Mouse (Mus musculus) fibroblast of lung, adult 2 months (primary cell): Measurements from ENCODE around the gene Eif2b2.

Experiments
- DNase-seq: peaks from one replicate; pipeline ENCODE4 v3.0.0-alpha.2; 2011; ENCODE audit warnings: low read depth

Gene Eif2b2

DNA sequence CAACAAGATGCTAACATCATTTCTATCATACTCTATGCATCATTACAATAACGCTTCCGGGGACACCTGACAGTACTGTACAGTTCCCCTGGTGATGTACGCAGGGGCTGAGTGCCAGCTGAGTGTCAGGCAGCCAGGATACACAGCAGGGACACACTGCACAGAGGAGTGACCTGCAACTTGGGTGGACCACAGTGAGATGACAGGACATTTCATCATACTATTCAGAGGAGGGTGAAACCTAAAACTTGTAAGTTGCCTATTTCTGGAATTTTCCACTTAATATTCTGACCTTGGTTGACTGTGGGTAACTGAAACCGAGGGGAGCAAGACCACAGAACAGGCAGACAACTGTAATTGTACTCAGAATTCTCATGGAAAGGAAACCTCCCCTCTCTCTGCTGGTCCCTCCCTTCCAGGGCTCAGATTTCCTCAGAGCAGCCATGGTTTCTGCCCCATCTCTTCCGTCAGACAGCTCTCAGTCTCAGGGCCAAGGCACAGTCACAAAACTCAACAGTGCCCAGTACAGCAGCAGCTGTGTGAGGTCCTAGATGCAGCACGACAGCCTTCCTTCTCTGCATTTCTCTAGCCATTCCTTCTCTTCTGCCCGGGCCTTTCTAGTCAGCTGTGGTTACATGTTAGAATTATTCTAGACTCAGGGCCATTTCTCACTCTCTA, 36.9 kb downstream of the Eif2b2 start:
- no peak for DNase-seq

DNA sequence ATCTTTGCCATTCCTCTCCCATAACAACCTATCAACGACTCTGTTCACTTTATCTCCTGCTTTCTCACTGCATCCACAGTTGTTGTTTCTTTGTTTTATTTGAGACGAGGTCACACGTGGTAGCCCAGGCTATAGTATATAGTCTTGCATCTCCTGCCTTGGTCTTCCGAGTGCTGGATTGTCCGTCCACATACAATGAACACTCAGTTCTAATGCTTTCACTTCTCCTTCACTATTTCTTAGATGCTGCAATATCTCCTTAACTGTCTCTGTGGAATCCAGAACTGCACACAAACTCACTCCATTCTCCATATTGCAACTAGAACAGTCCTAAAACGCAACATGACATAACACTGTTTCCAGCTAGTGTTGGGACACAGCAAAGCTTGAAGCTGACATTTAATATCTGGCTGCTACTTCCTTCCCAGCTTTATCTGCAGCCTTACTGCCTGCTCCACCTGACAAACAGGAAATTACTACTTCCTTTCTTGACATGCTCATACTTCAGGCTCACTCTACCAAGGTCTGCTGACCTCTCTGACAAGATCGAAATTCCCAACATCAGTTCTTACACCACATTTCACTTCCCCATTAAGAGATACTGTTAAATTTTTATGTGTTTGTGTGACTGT, 37.8 kb downstream of the Eif2b2 start:
- no peak for DNase-seq

DNA sequence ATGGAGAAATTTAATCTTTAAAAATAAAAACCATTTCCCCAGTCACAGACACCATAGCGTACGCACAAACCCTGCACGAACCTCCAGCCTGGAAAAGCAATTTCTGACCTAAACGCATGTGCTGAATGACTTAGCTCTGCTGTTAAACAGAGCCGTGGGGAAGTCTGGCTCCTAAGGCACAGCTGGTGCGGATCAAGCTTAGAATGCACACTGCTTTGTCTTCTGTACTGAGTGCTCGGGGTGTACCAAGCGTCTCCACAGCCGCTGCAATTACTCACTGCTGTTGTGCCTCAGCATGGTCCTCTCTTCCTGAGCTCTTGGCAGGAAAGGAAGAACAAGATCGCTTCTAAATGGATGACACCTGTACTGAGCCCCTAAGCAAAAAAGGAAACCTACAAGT, 43.2 kb downstream of the Eif2b2 start:
- DNase-seq, result no peak

- no peak for DNase-seq
Measured at GRCm38 (mm10) chr12:85263190-85263589, 43.9 kb downstream of the Eif2b2 start.

- DNase-seq, result no peak
Measured at GRCm38 (mm10) chr12:85264531-85264930, 45.2 kb downstream of the Eif2b2 start.

DNA sequence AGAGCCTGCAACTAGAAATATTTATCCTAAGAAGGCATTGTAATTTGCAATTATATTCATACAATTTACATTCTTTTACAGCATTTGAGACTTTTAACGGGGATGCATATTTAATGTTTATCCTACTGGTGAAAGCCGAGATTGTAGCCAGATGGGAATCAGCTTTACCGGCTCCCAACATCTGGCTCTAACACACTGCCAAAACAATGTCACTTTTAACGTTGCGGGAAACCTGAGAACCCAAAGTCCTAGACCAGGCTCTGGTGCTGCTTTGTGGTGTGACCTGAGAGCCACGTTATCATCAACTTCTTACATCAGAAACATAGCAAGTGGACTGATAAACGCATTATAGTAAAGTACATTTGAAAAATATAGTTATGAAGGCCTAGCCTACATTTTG, 45.7 kb downstream of the Eif2b2 start:
- DNase-seq, result no peak

DNA sequence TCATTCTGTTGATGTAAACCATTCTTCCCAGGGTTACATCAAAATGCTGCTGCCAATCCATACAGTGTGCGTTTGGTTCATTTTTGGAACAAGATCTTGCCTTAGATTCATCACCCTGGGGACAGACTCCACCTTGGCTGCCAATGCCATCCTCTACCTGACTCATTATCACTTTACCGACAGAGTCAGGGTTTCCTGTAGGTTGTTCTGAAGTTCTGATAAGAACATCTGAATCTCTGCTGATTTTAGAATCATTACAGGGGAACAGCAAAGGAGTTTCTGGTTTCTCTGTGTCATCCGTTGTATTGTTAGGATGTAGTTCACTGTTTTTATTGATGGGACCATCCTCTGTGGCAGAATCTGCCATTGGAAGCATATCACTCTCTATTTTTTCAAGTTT, 47.0 kb downstream of the Eif2b2 start:
- no peak for DNase-seq

GRCm38 (mm10) chr12:85269821-85270220, 50.5 kb downstream of the Eif2b2 start:
- no peak for DNase-seq

DNA sequence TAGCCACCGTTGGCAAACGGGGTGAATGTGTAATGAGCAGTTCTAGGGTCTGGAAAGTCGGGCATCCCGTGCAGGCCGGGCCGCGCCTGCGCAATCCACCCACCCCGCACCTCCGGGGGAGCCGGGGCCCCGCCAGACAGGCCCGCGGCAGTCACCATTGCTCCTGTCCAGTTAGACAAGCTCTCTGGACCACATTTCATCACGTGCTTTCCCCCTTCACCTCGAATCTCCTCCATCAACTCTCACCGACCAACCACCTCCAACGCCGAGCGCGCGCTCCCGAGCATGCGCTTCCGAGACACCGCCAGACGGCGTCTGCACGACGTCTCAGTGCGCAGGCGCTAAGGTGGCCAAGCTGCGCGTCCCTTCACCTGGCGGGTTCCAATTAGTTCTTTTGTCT, 51.0 kb downstream of the Eif2b2 start, which contains the start of gene Mlh3:
TSS of gene Mlh3 (minus strand) at position 281 of the 400 bp plus-strand sequence.
- DNase-seq, result no peak

DNA sequence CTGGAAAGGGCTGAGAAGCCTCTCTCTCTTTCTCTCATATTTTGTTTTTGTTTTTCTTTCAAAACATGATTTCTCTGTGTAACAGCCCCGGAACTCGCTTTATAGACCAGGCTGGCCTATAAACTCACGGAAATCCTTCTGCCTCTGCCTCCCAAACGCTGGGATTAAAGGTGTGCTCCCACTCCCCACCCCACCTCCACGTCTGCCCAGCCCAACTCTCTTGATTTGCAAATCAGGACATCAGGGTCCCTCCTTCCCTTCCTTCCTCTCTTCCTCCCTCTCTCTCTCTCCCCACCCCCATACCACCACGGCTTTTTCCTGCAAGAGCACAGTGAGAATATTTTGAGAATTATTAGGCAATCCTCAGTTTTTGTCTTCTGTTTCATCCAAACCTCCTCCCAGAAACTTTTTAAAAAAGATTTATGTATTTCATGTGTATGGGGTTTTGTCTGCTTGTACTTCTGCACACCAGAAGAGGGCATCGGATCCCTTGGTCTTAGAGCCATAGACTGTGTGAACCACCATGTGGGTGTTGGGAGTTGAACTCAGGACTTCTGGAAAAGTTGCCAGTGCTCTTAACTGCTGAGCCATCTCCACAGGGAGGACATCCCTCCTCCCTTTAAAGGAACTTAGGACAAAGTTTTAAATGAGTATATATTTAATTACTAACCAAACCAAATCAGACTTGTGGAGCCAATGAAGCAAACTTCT, 52.0 kb downstream of the Eif2b2 start:
- no peak for DNase-seq

DNA sequence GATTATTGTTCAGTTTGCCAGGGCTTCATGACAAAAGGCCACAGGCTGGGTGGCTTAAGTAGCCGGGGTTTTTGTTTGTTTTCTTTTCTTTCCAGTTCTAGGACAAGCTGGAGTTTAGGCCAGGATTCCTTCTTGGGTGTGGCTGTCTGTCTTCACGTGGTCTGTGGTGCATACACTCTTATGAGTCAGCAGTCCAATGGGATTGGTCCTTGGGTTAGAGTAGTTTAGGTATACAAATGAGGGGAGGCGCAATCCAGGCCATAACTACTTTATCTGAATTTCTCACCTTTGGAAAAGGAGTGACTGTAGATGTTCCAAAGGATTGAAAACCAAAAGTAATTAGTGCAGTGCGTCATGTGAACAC, 52.5 kb downstream of the Eif2b2 start:
- DNase-seq, result no peak

DNA sequence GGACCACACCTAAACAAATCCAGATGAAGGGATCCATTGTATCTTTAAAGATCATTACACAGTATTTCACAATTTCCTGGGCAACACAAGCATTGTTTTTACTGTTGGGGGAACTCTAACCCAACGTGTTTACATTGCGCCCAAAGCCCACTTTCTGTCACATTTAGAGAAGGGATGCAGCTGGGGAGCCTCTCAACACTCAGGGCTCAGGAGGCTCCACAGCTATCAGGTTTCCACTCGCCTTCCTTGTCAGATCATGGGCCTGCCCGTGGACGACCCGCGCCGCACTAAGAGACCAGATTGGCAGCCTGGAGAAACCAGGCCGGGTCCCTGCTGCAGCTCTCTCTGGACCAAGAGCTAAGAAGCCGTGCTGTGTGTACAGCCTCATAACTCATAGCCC, 54.2 kb downstream of the Eif2b2 start:
- DNase-seq, result no peak
